Mouse (Mus musculus): ENCODE data around the gene St6galnac4. TPM values are rescaled to one million over a fixed set of nuclear protein-coding genes. Genes with fewer than 3 reads are reported as not detected.
A peak's percentile ranks its signal among the peaks of the same experiment; 100 is the strongest.

St6galnac4 gene
- total RNA-seq, 4 experiments from 2014 or later: 33.9 to 36.5 (median 34.8) TPM

- peak; percentile 76 to 91 for DNase-seq (ENCODE audit: low spot score in 2 of 2)
These were observed 16.0 kb upstream of the St6galnac4 start, which contains the start of gene Dpm2 for GRCm38 (mm10) chr2:32570698-32571494. TSS of gene Dpm2 (plus strand) at chr2:32570858.

GRCm38 (mm10) chr2:32572196-32572595, 14.7 kb upstream of the St6galnac4 start:
- no peak for DNase-seq (ENCODE audit: low spot score in 2 of 2)

- no peak for DNase-seq (ENCODE audit: low spot score in 2 of 2)
These were observed 12.4 kb upstream of the St6galnac4 start, which contains the start of gene Pip5kl1 for GRCm38 (mm10) chr2:32574497-32574896. TSS of gene Pip5kl1 (plus strand) at chr2:32574797.

- DNase-seq (ENCODE audit: low spot score in 2 of 2): peak; percentile 75 to 76
These were observed 11.9 kb upstream of the St6galnac4 start for GRCm38 (mm10) chr2:32574901-32575585.

GRCm38 (mm10) chr2:32575586-32576160, 11.2 kb upstream of the St6galnac4 start, which contains the start of gene 9430097D07Rik:
TSS of gene 9430097D07Rik (minus strand) at chr2:32575684.
- peak; percentile 59 to 73 for DNase-seq (ENCODE audit: low spot score in 2 of 2)

GRCm38 (mm10) chr2:32576532-32576931, 10.4 kb upstream of the St6galnac4 start:
- DNase-seq (ENCODE audit: low spot score in 2 of 2): no peak

GRCm38 (mm10) chr2:32578146-32579046, 8.5 kb upstream of the St6galnac4 start:
- DNase-seq (ENCODE audit: low spot score in 2 of 2): no peak

GRCm38 (mm10) chr2:32581450-32582095, 5.3 kb upstream of the St6galnac4 start:
- peak; percentile 78 to 80 for DNase-seq (ENCODE audit: low spot score in 2 of 2)

GRCm38 (mm10) chr2:32582830-32583799, 3.8 kb upstream of the St6galnac4 start:
- DNase-seq (ENCODE audit: low spot score in 2 of 2): peak in 1 of 2 experiments; percentile 78

GRCm38 (mm10) chr2:32585149-32585714, 1.7 kb upstream of the St6galnac4 start:
- DNase-seq (ENCODE audit: low spot score in 2 of 2): no peak

GRCm38 (mm10) chr2:32587731-32588321, 931 bp downstream of the St6galnac4 start:
- no peak for DNase-seq (ENCODE audit: low spot score in 2 of 2)

GRCm38 (mm10) chr2:32589213-32589795, 2.4 kb downstream of the St6galnac4 start:
- DNase-seq (ENCODE audit: low spot score in 2 of 2): peak in 1 of 2 experiments; percentile 83

GRCm38 (mm10) chr2:32590224-32590623, 3.3 kb downstream of the St6galnac4 start:
- DNase-seq (ENCODE audit: low spot score in 2 of 2): no peak

GRCm38 (mm10) chr2:32591249-32591648, 4.4 kb downstream of the St6galnac4 start:
- no peak for DNase-seq (ENCODE audit: low spot score in 2 of 2)

- no peak for DNase-seq (ENCODE audit: low spot score in 2 of 2)
These were observed 9.8 kb downstream of the St6galnac4 start for GRCm38 (mm10) chr2:32596725-32597124.

GRCm38 (mm10) chr2:32597248-32597647, 10.4 kb downstream of the St6galnac4 start:
- no peak for DNase-seq (ENCODE audit: low spot score in 2 of 2)

GRCm38 (mm10) chr2:32597699-32598098, 10.8 kb downstream of the St6galnac4 start:
- no peak for DNase-seq (ENCODE audit: low spot score in 2 of 2)

GRCm38 (mm10) chr2:32598506-32598905, 11.6 kb downstream of the St6galnac4 start:
- no peak for DNase-seq (ENCODE audit: low spot score in 2 of 2)
